Mouse (Mus musculus) adrenal gland, postnatal 25 days (tissue): ENCODE data around the gene Prkn. TPM values are rescaled to one million over a fixed set of nuclear protein-coding genes. Genes with fewer than 3 reads are reported as not detected.

ENCODE experiments used
- DNase-seq: peaks from one replicate; pipeline ENCODE4 v3.0.0; 2021; ENCODE audit warnings: mixed read lengths
- total RNA-seq: library from RNA; stranded (reverse); gene quantifications from 2 replicates; pipeline ENCODE4 v1.2.3, GENCODE M21; 2021

Gene Prkn
- total RNA-seq, 1 experiment from 2014 or later, result 10.1 TPM

DNA sequence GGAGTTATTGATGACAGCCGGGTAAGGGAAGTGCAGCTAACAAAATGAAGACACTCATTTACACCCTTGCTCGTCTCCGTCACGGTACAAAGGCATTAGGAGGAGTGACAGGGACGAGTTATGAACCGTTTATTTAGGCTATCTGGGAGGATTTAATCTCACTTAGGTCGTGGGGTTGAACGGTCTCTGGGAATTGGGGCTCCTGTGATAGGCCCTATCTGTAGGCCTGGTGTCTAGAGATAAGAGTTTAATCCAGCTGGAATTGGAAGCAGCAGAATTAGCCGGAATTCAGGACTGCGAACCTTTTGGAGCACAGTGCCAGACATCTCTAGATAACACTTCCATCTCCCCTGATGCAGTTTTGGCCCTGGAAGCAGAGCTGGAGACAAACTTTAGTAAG is 571.2 kb downstream of the Prkn start:
- no peak for DNase-seq

DNA sequence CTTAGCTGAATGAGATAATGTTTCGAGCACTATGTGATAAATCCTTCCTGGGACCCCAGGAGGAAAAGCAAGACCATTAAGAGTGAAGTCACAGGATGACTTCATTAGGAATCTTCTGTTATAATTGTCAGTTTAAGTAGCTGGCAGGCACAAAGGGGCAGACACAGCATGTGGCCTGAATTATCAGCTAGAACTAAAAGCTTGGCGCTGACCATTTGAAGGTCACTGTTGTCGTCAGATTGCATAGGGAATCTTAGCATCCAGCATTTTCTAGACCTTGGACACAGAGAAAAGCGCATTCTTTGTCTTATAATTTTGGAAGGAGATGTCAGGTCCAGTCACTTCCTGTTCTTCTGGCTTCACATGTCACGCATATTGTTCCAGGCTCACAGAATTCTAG is 573.5 kb downstream of the Prkn start:
- DNase-seq, result no peak

DNA sequence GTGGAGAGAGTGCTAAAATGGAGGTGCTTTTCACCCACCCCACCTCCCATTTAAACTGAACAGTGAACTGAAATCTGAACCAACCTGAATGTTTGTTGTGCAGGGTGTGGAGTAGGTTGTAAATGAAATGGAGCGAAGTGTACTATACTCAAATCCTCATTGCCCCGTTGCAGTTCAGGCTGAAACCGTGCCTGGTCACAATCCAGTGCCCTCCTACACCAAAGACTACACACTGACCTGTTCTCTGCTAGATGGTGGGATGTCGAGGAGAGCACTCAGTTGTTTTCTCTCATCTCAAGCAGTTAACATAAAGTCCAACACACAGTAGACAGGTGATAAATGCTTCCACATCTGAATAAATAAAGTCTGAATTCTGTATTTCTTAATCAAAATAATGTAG is 574.1 kb downstream of the Prkn start:
- no peak for DNase-seq

DNA sequence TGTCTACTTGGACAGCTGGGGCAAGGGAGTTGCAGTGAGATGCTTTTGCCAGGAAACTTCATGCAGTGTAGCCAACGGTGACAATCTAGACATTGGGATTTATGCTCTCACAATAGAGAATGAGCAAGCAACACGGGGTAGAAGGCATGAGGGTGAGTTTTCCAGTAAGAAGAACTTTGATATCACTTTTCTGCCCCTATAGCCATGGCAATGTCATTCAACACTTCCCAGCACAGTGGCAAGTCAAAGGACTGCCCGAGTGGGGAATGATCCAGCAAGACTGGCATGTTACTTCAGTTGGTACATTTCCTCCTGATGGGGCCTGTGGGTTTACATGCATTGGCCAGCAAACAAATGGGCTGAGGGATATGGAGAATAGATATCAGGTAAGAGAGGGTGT is 577.0 kb downstream of the Prkn start:
- no peak for DNase-seq

DNA sequence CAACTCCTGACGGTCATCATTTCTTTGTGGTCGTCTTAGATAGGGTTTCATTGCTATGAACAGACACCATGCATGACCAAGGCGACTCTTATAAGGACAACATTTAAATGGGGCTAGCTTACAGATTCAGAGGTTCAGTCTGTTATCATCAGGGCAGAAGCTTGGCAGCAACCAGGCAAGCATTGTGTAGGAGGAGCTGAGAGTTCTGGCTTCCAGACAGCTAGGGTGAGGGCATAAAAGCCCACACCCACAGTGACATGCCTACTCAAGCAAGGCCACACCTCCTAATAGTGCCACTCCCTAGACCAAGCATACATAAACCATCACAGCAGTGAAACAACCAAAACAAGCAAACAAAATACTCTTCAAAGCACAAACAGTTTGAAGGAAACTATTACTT is 579.3 kb downstream of the Prkn start:
- DNase-seq, result no peak

DNA sequence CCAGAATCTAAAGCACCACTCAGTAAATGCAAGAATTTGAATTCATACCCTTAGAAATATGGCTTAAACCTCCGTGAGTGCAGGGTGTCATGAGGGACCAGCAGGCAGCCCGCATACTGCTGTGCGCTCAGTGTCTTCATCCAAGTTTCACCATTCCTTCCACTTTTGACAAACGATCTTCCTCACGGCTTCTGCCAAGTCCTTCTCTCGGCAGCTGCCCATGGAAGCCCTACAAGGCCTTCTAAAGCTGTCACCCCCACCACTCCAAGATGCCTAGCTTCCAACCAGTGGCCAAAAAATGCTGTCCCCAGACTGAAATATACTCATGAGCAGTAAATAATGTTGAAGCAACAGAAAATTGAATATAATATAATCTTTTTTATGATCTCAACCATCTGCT is 580.7 kb downstream of the Prkn start:
- no peak for DNase-seq

DNA sequence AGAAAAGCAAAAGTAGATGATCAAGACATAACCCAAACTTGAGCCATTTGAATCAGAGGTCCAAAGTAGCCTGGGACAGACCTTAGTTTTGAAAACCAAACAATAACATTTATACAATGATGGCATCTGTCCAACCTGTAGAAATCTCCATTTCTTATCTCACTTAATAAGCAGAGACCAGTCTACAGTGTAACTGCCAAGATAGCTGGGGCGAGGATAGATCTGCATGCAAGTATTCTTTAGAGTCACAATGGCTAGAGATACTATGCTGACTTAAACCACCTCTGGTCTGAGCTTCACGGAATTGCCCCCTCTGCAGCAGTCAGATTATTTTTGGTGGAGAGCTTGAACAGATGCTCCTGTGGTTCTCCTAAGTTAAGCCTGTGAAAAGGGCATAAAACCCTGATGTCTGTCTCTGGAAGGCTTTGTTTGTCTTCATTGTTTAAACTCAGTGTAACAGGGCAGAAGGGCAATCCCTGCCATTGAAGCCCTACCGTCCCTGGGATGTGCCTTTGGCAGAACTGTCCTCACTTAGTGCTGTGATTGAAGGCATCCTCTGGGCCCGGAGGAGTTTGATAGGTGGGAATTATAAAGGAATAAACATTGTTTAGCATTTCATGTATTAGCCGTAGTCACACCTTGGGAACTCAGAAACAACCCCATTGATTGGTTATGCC is 581.2 kb downstream of the Prkn start:
- DNase-seq, result no peak

DNA sequence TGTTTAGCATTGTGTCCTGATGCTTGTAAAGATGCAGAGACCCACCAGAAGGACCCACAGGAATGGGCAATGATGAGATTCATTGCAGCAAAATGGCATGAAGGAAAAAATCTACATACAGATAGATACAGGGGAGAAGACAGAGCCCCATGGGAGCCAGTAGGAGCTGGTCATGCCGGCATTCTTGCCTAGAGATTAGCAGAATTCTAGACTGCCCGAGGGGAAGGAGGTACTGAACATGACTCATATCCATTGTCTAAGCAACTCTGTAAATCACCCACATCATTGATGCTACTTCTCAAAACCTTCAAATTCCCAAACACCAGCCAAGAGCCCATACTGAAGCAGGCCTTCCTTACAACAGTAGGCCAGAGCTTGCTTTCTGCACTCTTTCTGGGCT is 591.1 kb downstream of the Prkn start:
- DNase-seq, result no peak

DNA sequence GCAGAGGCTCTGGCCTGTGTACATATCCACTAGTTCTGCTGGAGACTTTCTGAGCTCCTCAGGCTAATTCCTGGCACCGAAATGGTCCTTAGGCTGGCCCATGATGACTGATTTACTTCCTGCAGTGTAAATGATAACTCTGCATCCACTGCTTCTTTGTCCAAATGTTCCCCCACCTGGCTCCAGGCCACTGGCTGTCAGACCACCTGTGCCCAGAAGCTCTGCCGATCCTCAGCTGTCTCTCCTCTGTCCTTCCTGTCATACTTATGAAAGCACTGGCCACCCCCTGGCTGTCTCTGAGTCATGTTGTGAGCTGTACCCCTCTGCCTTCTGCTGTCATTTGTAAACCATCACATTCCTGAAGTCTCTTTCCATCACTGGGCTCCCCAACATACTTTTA is 592.4 kb downstream of the Prkn start:
- DNase-seq, result no peak

DNA sequence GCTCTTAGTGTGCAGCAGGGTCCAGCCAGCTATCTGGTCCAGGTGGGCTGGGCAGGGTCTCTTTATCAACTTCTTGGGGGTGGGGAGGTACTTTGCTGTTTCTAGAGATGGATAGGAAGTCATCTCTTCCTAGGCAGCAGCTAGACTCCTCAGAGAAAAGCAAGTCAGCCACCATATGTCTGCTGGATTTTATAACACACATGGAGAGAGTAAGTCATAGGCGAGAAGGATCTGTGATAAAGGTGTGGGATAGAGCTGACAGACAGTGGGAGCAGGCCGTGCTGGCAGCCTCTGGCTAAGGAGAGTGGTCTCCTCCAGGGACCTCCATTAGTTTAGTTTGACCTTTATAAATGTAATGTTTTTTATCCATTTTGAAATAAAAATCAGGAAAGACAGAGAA is 622.5 kb downstream of the Prkn start:
- DNase-seq, result no peak

DNA sequence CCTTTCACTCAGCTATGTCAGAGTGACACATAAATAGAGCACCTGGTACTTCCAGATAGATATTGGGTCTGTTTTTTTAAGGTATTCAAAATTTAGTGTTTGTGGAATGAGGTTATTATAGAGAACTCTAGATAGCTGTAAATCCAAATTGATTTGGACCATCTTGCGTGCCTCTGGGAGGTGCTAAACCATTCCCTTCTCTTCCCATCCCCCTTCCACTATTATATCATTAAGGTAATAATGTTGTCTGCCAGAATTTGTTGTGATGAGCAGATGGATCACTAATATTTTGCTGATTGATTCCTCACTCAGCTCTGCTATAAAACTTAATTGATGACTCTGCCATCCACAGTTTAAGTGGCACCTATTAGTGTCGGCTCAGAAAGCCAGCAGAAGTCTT is 625.9 kb downstream of the Prkn start:
- DNase-seq, result no peak

DNA sequence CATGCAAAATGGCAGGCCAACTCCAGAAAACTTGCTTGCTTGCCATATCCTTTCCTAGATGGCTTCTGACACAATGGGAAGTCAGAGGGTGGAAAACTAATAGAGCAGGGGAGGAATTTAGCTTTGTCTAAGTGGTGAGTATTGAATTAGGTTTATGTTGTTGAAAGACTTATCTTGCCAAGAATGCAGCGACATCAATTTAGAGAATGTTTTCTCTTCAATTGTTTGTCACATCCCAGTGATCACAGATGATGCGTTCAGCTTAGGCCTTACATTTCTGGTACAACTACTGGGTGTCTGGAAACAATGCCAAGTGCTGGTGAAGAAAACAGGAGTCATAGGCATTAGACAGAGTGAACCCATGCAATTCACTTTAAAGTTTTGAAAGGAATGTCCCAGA is 628.4 kb downstream of the Prkn start:
- DNase-seq, result no peak

DNA sequence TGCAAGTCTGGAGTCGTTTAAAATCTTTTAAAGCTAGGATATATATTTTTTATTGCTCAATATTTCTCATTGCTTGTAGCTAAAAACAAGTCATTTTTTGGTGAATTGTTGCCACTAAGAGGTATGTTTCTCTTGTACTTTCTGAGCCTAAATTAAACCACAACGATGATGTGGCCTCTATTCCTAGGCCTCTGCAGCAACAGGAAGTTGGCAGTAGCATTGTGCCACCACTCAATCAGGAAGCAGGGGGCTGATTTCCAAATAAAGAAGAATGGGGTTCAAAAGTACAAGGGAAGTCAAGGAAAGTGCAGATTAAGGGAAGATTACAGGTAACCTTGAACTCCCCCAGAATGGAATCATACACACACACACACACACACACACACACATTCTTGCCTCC is 642.8 kb downstream of the Prkn start:
- DNase-seq, result no peak

DNA sequence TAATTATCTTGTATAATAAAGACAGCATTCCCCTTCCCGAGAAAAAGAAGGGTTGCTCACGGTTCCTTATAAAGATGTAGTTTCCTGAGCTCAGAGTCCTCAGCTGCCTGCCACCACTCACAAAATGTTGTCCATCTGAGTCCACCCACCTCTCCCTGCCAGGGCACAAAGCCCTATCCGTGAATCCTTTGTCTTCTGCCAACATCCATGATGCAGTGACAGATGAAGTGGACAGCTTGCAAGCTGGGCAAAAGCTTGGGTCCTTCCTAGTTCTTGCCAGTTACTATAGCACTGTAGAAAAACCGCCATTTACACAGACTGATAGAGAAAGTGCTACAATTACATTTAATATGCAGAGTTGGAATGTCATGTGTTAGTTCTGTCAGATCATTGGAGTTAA is 649.9 kb downstream of the Prkn start:
- DNase-seq, result no peak

DNA sequence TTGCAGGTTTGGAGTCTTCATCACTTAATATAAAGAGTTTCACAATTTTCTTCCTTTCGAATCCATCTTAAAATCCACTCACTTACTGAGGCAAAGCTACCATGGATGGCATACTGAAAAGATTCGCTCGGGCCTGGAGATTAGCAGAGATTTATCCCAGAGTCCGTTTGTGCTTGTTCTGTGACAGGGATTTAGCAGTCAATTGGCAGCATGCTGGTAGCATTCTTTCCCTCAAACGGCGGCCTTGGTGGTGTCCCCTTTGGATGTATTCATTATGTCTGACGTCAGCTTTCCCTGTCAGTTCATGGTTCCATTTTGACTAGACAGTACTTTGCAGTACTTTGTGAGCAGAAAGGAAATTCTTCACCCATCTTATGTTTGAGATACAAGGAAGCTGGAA is 662.4 kb downstream of the Prkn start:
- no peak for DNase-seq

DNA sequence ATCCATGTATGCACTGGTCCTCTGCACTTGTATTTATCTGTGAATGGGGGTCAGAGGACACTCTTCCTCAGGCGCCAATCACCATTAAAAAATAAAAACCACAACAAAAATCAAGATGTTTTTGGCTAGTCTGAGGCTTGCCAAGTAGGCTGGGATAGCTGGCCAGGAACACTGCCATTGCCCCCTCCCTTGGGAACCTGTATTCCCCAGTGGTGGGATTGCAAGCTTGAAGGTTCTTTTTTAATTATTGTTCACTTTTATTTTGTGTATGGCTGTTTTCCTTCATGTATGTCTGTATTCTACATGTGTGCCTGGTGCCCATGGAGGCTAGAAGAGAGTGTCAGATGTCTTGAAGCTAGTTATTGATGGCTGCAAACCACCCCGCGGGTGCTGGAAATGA is 664.3 kb downstream of the Prkn start:
- DNase-seq, result no peak

DNA sequence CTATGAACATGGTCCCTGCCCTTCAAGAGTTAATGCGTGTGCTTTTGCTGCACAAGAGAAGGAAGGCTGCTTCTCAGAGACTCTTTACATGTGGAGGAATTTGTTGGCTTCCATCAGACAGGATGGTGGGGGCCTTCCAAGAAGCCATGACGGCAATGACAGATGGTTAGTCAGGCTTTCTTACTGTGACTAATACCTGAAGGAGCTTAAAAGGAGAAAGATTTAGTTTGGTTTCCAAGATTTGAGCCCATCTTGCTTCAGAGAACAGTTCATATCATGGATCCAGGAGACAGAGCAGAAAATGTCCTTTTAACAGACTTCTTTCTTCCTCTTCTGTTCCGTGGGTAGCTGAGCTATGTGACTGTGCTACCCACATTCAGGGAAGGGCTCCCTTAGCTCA is 666.9 kb downstream of the Prkn start:
- no peak for DNase-seq

DNA sequence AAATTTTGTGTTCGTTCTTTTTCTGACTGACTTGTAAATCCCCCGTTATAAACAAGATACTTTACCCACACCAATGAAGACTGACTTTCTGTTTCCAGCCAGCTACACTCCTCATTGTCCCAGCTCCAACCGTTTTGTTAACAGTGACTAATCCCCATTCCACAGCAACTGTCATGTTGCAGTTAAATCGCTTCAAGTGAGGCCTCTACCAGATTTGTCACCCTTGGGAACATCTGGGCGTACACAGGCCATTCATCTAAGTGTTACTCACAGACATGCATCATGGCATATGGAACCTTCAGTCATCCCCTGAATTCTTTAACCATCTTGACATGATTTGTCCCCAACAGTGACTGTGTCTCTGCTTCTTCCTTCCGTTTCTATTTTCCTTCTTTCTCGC is 669.9 kb downstream of the Prkn start:
- DNase-seq, result no peak

DNA sequence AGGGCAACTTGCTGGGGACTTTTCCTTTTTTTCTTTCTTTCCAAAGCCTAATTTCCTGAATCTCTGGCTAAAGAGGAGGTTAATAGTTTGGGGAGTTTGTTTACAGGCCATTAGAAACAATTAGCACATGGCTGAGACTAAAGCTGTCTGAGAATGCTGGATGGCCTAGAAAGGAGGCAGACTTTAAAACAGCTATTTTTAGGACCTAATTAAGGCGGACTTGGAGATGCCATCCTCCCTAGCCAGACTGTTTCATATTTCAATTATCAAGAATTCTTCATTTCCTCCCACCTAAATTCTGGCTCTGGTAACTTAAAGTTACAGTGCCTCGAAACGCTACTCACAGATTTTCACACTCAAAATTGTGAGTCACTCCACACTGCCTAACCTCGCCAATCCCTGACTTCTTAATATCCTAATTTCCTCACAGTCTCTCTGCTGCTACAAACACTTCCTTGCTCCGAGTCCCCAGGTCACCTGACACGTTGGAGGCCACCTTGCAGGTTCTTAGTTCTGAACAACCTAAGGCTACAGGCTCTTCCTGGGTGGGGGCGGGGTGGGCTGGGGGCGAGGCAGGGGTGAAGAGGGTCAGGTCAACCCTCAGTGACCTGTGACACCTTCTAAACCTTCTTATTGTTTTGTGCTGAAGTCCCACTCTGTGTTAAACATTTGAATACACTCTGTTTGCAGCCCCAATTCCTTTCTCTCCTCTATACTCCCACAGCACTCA is 674.0 kb downstream of the Prkn start:
- DNase-seq, result no peak

DNA sequence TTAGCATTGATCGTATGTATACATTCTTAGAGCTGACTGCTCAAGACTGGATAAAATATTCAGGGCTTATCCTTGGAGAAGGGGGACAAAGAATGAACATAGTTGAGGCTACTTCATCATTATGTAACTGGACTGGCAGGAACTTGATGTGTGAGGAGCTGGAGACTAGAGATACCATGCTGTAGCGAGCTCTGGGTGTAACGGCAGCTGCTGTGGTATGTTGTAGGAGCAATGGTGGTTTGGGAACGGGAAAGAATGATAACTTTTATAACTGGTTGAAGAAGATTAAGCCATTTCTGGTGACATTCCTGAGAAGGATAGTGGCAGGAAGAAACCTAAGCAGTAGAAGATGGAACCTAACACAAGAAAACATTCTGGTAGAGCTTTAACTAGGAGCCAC is 675.4 kb downstream of the Prkn start:
- no peak for DNase-seq

DNA sequence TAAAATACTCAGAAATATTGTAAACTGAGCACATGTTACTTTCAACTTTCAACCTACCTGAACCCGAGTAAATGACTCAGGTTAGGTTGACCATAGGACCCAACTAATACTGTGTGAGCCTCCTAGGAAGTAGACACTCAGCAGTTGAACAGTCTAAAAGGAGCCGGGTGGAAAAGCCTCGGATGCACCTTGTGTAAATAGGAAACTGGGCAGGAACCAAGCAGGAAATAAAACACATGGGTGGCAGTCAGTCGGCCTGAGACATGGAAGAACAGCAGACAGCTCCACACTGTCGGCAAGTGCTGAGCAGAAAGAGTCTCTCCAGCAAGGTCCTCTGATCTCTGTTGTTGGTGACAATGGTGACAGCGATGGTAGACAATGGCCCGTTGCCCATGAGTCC is 676.0 kb downstream of the Prkn start:
- no peak for DNase-seq

DNA sequence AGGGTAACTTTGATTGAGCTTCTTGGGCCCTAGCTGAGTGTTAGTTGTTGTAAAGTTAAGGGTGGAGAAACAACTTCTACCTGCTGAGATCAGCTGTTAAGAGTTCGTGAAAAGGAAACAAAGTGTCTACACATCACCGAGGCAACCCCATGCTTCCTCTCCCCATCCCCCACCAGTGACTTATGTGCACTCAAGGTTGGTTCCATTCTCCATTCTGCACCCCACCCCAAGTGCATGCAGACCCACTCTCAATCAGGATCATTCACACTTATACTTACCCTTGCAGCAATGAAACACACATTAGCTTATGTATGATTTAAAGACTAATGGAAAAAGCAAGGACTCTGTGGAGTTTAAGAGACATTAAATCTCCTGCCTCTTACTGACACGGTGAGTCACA is 691.9 kb downstream of the Prkn start:
- DNase-seq, result no peak

DNA sequence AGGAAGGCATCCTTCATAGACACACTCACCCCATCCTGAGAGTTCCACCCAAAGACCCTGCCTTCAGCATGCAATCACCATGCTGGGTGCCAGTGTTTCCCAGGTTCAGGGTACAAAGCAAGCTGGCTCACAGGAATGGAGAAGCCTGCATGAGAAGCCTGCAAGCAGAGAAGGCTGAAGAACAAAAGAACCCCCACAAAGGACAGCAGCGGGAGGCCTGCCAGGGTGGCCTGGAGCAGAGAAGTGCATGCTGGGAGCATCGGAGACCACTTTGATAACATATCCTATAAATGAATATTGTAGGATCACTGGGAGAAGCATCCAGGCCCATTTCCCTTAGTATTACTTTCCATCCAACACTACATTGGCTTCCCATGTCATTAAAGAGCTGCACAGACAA is 692.6 kb downstream of the Prkn start:
- no peak for DNase-seq

DNA sequence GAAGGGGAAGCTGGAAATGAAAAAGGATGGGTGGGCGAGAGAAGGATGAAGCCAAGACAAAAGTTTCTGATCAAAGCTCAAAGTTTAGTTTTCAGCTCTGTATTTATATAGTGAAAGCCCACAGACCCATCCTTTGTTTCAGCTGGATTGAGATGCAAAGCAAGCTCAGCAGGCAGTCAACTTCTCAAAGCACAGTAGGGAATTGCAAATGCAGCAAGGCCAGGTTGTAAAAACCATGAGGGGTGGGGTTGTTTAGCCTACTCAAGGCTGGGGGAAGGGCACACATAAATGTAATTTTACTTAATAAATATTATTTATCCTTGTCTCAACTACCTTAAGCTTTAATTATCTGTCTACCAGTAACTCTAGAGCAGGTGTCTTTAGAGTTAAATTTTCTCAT is 693.7 kb downstream of the Prkn start:
- no peak for DNase-seq

DNA sequence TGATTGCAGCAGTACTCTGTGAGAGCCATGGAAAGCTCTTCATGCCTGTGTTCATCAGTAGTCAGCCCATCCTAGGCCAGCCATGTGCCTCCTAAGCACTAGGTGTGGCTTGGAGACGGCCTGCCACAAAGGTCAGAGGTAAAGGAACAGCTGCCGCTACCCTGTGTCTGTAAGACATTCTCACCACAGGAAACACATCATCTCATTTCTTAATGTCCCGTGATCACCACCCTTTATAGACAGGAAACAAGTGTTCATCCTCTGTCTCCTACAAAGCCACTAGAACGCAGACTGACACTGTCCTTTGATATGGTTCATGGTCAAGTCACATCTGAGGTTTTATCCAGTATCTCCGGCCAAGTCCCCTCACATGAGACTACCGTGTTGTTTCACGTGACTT is 698.6 kb downstream of the Prkn start:
- no peak for DNase-seq
